Mouse (Mus musculus) kidney, adult 8-10 months (tissue): ENCODE measurements around the gene Gm3045.

Experiments
- DNase-seq, 2 experiments: peaks; one replicate each; pipeline ENCODE4 v3.0.0; 2022

Gm3045 gene

GRCm38 (mm10) chr13:56438211-56439075 lies 12.0 kb downstream of the Gm3045 start, which contains the start of gene Slc25a48:
Gene Slc25a48 (plus strand): TSS chr13:56438355.
- peak; percentile 86 to 93 for DNase-seq

DNA sequence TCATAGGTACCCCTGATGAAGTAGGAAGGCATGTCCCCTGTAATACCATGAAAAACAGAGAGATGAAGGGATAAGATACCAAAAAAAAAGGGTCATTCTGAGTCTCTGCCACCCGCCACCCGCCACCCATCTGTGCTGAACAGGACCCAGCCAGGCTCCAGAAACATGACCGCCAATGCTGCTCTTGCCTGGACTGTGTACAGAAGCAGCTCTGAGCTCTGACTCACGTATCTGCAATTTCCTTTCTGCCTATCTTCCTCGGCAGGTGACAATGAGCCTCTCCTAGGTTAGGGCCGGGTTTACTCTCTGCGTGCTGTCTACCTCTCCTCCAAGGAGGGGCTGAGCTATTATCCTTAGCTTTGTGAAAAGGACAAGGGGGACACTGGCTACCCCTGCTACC lies 17.0 kb downstream of the Gm3045 start:
- DNase-seq: no peak

DNA sequence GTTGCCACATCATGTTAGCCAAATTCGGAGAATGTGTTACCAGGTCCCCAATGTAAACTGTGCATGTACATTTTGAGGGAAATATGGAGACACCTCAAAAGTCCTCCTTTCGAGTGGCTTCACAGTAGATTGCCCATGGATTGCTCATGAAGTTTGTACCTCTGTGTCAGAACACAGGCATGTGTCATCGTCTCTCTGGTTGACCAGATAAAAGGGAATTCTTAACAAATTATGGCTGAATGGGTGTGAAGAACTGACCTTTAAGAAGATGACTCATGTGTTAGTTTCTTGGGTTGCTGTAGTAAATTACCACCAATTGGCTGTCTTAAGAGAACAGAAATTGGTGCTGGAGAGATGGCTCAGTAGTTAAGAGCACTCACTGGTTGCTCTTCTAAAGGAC lies 17.7 kb downstream of the Gm3045 start:
- no peak for DNase-seq

- no peak for DNase-seq
These were observed 18.6 kb downstream of the Gm3045 start for GRCm38 (mm10) chr13:56444996-56445395.

- peak in 1 of 2 experiments; percentile 49 for DNase-seq
These were observed 23.0 kb downstream of the Gm3045 start for GRCm38 (mm10) chr13:56449239-56450030.

DNA sequence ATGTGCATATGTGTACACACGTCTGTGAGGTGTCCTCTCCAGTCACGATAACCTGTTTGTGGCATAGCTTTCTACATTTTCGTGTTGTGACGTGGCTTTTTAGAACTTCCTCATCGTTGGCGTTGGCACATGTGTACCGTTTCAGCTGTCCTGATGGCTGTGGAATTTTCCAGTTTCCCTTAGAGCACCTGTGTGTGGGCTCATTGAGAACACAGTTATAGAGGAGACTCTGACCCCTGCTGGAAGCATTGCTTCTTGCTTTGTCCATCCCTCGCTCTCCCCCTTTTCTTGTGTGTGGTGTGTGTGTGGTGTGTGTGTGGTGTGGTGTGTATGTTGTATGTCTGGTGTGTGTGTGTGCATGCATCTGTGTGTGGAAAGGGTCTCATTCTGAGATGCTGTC lies 23.6 kb downstream of the Gm3045 start:
- no peak for DNase-seq

DNA sequence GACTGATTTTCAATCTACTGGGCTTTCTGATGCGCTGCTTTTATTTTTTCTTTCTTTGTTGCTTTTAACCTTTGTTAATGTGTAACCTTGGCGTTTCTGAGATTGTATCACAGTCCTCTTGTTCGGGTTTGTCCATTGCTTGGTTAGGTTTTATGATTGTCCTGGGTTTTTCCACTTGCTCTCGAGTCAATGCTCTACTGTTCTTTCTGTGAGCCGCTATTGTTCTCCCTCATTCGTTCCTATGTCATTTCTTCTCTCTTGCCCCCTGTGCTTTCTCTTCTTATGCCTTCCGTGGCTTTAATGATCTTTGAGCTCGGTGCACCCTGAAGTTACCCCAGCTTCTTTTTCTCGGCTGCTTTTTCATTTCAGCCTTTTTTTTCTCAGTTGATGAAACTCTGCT lies 31.6 kb downstream of the Gm3045 start:
- no peak for DNase-seq

DNA sequence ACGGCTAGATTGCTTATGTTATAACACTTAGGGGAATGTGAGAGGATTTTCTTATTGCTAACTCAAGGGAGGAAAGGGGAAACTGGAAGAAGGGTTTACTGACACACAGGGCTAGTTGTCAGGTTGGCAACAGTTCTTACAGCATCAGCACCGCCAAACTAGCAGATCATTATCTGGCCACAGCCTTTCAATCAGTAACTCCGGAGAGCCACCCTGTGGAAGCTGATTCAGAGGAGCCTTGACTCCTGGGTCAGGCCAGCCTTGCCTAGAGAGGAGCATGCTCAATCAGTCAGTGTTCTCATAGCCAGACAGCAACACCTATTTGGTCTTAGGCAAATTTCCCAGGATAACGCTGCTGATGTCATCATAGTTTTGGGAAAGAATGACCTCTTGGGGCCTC lies 35.1 kb downstream of the Gm3045 start:
- DNase-seq: peak; percentile 87

DNA sequence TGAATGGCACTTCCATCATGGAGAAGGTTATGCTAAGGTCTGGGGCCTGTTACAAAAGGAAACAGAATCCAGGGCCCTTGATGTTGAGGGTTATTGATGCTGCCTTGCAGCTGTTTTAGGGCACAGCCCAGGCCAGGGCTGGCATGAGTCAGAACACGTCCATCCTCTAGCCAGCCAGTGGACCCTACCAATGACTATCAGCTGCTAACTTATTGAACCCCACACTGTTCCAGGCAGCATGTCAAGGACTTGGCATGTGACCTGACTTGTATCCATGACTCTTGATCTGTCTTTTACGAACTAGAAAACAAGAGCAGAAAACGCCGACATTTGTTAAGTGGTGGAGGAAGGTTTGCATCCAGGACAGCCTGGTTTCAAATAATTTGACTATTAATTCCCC lies 36.4 kb downstream of the Gm3045 start:
- DNase-seq: no peak

DNA sequence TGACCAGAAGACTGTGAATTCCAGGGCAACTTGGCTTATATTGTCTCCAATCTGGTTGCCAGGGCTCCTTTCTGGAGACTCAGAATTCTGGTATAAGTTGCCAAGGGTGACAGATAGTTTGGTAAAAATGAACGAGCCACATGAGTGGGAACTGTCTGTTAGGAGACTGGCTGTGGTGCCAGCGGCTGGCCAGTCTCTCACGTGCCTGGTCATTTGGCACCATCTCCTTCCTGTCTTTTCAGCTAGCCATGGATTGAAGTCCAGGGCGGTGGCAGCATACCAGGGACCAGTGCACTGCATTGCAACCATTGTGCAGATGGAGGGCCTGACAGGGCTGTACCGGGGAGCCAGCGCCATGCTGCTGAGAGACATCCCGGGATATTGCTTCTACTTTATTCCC lies 36.9 kb downstream of the Gm3045 start:
- peak; percentile 66 to 73 for DNase-seq

DNA sequence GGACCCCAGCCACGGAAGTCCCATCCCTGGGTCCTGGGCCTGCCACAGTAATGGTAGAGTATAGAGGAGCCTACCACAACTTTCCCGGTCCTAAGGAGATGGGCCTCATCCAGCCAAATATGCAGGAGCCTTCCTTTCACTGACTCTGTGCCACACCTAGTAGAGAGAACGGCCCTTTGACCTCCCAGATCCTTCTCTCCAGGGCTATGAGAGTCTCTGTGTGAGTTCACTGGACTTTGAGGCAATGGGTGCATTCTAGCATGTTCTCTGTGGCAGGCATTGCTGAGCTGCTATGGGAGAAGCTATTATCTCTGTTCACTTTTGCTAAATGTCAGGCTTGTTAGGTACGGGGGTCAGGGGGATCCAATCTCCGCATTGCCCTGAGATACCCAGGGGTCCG lies 37.4 kb downstream of the Gm3045 start:
- DNase-seq: peak in 1 of 2 experiments; percentile 39

- no peak for DNase-seq
These were observed 41.4 kb downstream of the Gm3045 start for GRCm38 (mm10) chr13:56467786-56468185.

- DNase-seq: no peak
These were observed 42.1 kb downstream of the Gm3045 start for GRCm38 (mm10) chr13:56468536-56468935.

- no peak for DNase-seq
These were observed 44.8 kb downstream of the Gm3045 start for GRCm38 (mm10) chr13:56471211-56471610.

DNA sequence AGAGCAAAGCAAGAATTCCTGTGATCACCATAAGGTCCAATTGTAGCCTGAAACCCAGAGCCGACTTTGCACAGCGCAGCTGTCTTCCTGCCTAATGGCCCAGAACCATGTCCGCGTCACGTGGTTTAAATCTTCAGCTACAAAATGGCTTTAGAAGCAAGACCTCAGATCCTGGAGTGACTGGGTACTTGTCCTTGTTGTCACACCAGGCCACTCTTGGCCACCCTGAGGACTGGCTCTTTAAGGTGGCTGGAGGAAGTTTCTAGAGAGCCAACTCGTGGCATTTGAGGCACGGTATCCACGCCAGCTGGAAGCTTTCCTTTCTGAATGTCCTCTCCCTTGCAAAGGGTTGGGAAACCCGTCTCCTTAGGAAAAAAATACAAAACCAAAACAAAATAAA lies 45.6 kb downstream of the Gm3045 start:
- peak; percentile 67 to 68 for DNase-seq

- DNase-seq: no peak
These were observed 46.3 kb downstream of the Gm3045 start for GRCm38 (mm10) chr13:56472661-56473060.

DNA sequence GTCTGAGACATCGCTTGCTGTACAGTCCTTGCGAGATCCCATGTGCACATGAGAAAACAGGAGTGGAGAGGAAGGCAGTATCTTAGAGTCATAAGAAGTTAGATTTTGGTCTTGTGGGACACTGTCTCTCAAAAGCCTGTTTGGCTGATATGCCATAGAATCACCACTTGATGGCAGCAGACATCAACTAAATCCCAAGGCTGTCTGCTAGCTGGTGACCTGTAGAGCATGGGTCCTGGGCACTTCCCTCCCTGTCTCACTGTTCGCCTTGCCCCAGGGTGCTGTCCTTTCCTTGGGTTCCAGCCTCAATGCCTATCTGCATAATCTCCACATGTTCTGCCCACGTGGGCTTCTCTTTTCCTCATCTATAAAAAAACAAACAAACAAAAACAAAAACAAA lies 49.0 kb downstream of the Gm3045 start:
- DNase-seq: peak; percentile 52 to 53

GRCm38 (mm10) chr13:56476790-56477189 lies 50.4 kb downstream of the Gm3045 start:
- DNase-seq: no peak

DNA sequence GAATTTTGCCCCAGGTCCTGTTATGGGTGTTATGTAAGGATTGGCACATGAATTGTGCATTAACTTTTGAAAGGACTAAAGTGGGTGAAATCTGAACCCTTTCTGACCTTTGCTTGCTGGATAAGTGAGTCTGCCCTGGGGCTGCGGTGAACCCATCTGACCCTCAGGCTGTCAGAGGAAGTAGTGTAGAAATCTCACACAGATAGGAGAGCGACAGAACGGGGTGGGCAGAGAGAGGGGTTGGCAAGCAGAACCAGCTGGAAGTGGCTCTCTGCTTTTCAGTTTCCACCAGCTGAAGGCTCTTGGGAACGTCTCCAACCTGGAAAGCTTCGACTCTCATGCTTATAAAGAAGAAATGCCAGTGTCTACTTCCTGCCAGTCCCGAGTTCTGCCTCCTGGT lies 50.9 kb downstream of the Gm3045 start:
- peak; percentile 52 to 83 for DNase-seq

DNA sequence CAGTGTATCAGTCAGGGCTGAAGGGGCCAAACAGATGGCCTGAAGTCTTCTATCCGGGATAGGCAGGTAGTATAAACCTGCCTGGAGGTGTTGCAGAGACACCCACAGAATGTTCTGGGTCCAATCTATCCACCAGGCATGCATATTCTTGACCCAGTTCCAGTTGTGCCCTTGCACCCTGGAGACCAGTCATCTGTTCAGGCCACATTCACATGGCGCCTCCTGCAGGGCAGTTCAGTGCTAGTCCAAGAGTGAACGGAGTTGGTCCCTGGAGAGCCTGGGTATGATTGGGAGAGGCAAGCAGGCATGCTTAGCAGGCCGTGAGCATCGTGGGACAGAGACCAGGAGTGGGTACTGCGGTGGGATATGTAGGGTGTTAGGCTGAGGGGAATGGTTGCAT lies 51.6 kb downstream of the Gm3045 start:
- DNase-seq: no peak

DNA sequence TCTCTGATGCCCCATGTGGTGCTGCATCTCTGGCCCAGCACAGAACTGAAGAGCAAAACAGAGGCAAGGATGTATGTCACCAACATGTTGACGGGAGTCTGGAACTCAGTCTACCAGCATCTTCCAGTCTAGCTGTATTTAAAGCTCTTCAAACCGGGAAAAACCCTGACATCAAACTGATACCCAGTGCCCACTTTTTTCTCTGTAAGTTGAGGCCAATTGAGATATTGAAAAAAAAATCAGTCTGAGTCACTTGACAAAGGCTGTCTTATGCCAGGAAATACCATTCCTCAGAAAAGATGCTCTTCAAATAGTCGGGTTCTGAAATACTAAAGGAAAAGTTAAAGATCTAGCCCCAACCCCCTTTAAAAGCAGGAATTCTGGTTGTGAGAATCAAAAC lies 55.8 kb downstream of the Gm3045 start, which contains the start of gene Il9:
Gene Il9, minus strand, starts transcription at position 101 of the 400 bp plus-strand sequence.
- DNase-seq: no peak
